Comparison of ENCODE assay signal across 7 mouse cellular contexts in the genomic region with DNA sequence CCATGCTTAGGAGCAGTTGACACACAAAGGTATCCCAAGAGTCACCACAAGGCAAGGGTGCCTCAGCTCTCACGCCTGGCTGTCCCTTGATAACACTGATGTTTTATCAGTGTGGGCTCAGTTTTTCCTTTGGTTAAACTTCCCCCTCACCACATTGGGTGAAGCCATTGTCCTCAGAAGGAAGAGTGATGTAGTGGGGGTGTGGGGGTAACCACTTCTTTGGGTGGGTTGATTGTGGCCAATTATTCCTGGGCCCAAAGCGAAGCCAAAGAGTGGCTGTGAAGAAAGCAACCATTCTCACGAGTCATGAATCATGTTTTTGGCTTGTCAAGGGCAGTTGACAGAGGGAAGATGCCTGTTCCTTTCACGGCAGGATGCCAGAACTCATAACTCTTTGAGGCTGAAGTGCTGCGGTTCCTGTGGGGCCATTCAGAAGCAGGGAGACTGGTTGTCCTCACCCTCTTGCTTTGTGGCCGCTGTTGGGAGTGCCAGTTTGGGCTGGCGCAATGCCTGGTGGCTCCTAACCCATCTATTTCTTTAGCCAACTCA.
DNase-seq lines count a peak whose midpoint lies in the region; ATAC-seq lines count a peak whose summit lies in the region.

No protein-coding gene starts in this region.

- intact Hi-C loops in heart, postnatal 36 days (cut with DNase I), result no loop called here

- ATAC-seq in neural tube, embryonic 15.5 days (ENCODE audit: low FRiP score), result peak; percentile 81; the same call in 1 of the 2 replicates

- WGBS in limb, embryonic 10.5 days, result 90% methylated on average over 7 of the region's 7 CpGs
- 68% methylated on average over 7 of the region's 7 CpGs for WGBS in neural tube, embryonic 15.5 days

- H3K27ac ChIP-seq in limb, embryonic 10.5 days, result 0 out of 2 replicates have a peak overlapping the region, but pooled peaks have one; percentile 25
- no peak overlapping the region for H3K27ac ChIP-seq in neural tube, embryonic 15.5 days (replicated peaks)

- DNase-seq in 416B (ENCODE audit: low read depth), result peak; percentile 93
- DNase-seq in Muller cell, postnatal 12 days (ENCODE audit: inconsistent ontology term), result peak; percentile 94
- DNase-seq in cerebellum, postnatal 4 days (ENCODE audit: low spot score in 2 of 2), result peak; percentile 22 to 50
- DNase-seq in heart, postnatal 36 days, result peak; percentile 11 to 14
- no peak for DNase-seq in limb, embryonic 10.5 days (ENCODE audit: low spot score)
- no peak for DNase-seq in testis, postnatal 14 days (ENCODE audit: low spot score)

- H3K9me3 ChIP-seq in limb, embryonic 10.5 days (replicated peaks), result no peaks in the 10 kb centered on the region
- H3K9me3 ChIP-seq in neural tube, embryonic 15.5 days (replicated peaks), result no peaks in the 10 kb centered on the region

- H3K4me2 ChIP-seq in neural tube, embryonic 15.5 days, result no peak overlapping the region

- H3K27me3 ChIP-seq in limb, embryonic 10.5 days (ENCODE audit: low read depth, poor library complexity, severe bottlenecking), result no peaks in the 10 kb centered on the region
- no peaks in the 10 kb centered on the region for H3K27me3 ChIP-seq in neural tube, embryonic 15.5 days (replicated peaks)

- no peak overlapping the region for H3K9ac ChIP-seq in neural tube, embryonic 15.5 days (replicated peaks)

- H3K36me3 ChIP-seq in limb, embryonic 10.5 days, result no peaks in the 10 kb centered on the region
- H3K36me3 ChIP-seq in neural tube, embryonic 15.5 days, result no peaks in the 10 kb centered on the region

- peaks cover 5% of the 10 kb centered on the region; the same call in 1 of the 2 replicates for H3K4me1 ChIP-seq in limb, embryonic 10.5 days
- H3K4me1 ChIP-seq in neural tube, embryonic 15.5 days, result no peaks in the 10 kb centered on the region

- H3K4me3 ChIP-seq in limb, embryonic 10.5 days, result no peak overlapping the region
- no peak overlapping the region for H3K4me3 ChIP-seq in neural tube, embryonic 15.5 days (replicated peaks)

Comparison
In these comparisons a context has a peak if more than half of its experiments do, and no peak if none do; other contexts are left out.
1. DNase-seq: peak in 416B (single experiment), Muller cell, postnatal 12 days (single experiment), cerebellum, postnatal 4 days (2 of 2) and heart, postnatal 36 days (2 of 2); none in limb, embryonic 10.5 days (single experiment) and testis, postnatal 14 days (single experiment).